Mouse (Mus musculus) gastrocnemius, postnatal 25 days (tissue): ENCODE measurements around the gene 9230104L09Rik. TPM values are rescaled to one million over a fixed set of nuclear protein-coding genes. Genes with fewer than 3 reads are reported as not detected.

Source experiments
- DNase-seq: peaks from one replicate; pipeline ENCODE4 v3.0.0; 2022
- long read RNA-seq, 2 experiments: library from polyadenylated mRNA; stranded (forward); transcript quantifications; one replicate each; pipeline ENCODE4 v2.0.0; 2021
- total RNA-seq, 2 experiments: library from RNA; stranded (reverse); gene quantifications; 1 replicate in 1 of 2; 2 replicates in 1 of 2; pipeline ENCODE4 v1.2.3; 2021

9230104L09Rik gene
- 1 to 10 TPM; 1.3 to 1.4 TPM for total RNA-seq
- long read RNA-seq, experiment 1, partial matches to known transcripts, result 0 of 2 reads
- long read RNA-seq, experiment 1, other reads (novel, unspliced or antisense), result 2 of 2 reads
- long read RNA-seq, experiment 2, partial matches to known transcripts, result 0 of 1 reads
- long read RNA-seq, experiment 2, other reads (novel, unspliced or antisense), result 1 of 1 reads

DNA sequence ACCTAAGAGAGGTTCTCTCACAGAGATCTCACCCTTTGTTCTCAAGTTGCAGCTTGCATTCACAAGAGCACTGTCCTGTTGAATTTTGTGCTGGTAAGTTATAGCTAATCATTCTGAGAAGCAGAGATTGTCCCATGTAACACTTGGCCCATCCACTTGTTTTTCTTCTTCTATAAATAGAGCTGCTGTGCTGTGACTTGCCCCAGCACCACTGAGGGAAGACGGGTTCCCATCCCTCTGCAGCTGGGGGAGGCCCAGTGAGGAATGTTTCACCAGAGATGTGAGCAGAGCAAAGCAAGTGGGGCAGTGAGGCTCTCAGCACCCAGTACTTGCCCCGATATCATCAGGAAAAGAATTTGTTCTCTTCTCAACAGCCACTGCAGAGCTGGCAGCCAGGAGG, at the start of gene 9230104L09Rik:
Gene 9230104L09Rik, minus strand, starts transcription at position 73 of the 400 bp plus-strand sequence.
- DNase-seq, result peak; percentile 32

- DNase-seq, result peak; percentile 49
These were observed 37.4 kb upstream of the 9230104L09Rik start for GRCm38 (mm10) chr2:148902286-148902685.

- no peak for DNase-seq
These were observed 35.5 kb upstream of the 9230104L09Rik start for GRCm38 (mm10) chr2:148900305-148900704.

- DNase-seq, result no peak
These were observed 31.4 kb upstream of the 9230104L09Rik start for GRCm38 (mm10) chr2:148896219-148896618.

DNA sequence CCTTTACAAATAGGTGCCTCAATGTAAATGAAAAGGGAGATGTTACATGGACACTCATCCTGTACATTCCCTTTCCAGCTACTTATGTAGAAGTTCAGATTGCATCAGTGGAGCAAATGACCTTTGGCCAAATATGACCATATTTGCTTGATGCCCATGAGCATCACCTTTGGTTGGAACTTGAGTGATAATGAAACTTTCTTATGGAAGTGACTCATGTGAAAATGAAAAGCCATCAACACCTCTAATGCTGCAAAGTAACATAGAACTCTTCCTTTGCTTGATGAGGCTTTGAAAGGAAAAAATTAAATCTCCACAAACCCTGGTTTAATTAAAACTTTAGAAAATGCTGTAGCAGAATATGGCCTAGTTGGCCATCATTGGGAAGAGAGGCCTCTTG, 28.3 kb upstream of the 9230104L09Rik start:
- no peak for DNase-seq

DNA sequence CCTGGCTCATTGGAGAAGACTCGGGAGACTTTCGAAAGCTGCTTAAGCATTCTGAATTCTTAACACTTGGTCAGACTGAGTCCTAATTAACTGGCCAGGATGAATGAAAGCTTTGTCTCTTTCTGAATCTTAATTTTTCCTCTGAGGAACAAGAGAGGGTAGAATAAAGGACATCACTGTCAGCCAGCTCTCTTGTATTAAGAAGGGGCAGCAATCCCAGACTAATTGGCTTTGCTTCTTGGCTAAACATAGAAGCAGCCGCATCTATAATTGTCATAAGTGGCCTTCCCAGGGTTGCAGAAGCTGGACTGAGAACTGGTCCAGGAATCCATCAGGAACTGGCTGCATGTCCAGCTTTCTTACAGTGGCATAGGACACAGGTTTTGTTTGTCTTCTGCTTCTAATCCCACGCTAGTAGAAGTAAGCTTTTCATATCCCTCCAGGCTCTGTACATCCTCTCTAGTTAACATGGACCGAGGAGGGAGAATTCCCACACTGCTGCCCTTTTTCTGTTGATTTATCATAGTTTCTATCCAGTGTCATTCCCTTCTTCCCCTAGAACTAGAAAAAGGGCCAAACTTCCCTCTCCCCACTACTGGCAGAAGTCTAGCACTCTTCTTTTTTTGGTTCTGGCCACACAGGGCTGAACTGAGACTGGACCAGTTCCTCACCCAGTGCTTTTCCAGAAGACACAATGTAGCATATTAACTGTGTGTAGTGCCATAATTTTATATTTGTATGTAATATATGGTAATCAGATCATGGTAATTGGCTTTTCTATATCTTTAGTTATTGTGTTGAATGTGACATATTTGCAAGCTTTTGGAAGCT, 25.4 kb upstream of the 9230104L09Rik start:
- peak; percentile 22 for DNase-seq

DNA sequence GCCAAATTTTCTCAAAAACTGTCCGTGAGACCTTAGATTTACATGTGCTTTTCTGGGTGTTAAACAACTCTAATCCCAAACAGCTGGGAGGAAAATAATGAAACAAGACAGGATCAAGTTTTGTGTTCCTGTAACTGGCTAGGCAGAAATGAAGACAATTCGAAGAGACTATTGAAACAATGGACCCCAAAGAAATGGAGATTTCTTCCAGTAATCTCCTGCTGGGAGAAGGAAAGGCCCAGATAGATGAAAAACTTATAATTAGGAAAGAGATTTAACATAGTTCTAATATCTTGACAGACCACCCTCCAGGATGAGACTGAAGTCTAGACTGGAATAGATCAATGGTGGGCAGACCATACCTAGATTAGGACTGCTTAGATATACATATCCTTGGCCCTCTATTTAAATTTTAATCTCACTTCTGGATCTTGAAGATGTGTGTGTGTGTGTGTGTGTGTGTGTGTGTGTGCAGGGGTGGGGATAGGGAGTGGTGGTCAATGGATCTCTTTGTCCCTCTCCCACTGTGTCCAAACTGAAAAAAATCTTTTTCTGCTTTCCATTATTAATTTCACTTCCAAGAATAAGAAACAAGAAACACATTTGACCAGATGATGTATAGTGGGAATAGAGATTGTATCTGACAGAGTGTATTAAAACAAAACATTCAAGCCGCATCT, 24.6 kb upstream of the 9230104L09Rik start:
- DNase-seq, result no peak

DNA sequence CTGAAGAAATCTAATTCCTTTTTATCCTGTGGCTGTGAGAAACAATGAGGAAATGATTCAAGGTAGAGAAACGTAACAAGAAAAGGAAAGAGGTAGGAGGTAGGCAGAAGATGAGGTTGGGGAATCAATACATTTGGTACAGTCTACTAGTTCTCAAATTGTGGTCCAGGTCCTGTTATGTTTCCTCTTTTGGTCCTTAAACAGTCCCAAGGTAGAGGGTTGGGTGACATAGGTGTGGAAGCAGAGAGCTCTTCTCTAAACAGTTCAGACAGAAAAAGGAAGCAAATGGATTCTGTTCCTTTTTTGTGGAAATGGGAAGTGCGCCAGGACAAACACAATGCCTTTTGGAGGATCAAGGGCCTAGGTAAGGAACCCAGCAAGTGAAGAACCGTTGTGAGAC, 24.0 kb upstream of the 9230104L09Rik start:
- no peak for DNase-seq

DNA sequence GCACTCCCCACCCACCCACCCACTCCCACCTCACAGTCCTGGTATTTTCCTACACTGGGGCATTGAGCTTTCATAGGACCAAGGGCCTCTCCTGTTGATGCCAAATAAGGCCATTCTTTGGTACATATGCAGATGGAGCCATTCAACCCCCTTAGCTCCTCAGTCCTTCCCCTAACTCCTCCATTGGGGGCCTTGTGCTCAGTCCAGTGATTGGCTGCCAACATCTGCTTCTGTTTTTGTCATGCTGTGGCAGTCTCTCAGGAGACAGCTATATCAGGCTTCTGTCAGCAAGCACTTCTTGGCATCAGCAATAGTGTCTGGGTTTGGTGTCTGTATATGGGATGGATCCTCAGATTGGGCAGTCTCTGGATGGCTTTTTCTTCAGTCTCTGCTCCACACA, 19.9 kb upstream of the 9230104L09Rik start:
- no peak for DNase-seq

- peak; percentile 60 for DNase-seq
These were observed 14.4 kb upstream of the 9230104L09Rik start for GRCm38 (mm10) chr2:148879199-148879598.

DNA sequence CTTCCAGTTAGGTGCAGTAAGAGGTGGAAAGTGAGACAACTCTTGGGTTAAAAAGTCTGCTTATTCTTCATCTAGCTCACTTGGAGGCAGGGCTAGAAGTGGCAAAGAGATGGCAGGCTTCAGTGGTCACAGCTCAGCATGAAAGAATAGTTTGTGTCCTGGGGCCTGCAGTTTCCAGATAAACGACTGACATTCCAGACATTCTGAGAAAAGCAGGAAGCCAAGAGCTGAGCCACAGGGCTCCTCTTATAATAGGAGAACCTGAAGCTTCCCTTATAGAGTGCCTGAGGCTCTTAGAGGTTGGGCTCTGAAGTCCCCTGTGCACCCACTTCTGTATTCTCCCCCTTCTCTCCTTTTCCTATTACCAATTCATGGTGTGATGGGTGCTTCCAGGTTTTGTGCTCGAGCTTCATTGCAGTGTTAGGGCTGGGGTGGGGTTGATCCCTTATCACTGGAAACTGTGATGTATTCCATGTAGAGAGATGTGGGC, 13.8 kb upstream of the 9230104L09Rik start:
- no peak for DNase-seq

DNA sequence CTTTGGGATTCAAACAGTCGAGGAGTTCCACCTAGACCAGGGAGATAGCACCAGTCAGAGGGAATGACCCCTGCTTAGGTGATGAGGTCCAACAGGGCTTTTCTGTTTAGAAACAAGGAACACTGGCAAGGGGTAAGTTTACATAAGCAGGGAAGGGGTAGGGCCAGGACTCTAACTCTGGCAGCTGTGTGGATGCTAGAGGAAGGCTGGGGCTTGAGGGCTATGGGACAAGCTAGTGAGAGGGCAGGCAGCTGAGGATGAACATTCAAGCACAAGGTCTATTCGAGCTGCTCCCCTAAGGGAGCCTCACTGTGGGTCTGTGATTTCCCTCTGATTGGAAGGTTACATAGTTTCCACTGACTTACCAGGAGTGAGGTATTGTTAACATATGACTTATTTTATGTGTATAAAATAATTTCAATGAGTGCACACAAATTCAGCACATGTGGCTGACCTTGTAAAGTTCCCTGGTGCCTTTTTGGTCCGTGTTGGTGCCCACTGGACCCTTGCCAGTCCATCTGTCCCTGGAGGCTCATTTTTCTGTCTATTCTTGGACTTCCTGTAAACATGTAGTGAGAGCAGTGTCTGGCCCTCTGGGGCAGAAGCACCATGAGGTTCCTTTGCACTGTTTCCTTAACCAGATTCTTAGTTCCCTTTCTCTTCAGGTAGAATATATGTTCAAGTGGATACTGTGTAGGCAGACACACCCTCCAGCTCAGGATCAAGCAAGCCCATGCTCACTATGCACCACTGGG, 12.4 kb upstream of the 9230104L09Rik start:
- DNase-seq, result peak; percentile 62

- DNase-seq, result peak; percentile 97
These were observed 10.5 kb upstream of the 9230104L09Rik start, which contains the start of gene Cst3 for GRCm38 (mm10) chr2:148875335-148875811. Gene Cst3, minus strand, starts transcription at chr2:148875692.

DNA sequence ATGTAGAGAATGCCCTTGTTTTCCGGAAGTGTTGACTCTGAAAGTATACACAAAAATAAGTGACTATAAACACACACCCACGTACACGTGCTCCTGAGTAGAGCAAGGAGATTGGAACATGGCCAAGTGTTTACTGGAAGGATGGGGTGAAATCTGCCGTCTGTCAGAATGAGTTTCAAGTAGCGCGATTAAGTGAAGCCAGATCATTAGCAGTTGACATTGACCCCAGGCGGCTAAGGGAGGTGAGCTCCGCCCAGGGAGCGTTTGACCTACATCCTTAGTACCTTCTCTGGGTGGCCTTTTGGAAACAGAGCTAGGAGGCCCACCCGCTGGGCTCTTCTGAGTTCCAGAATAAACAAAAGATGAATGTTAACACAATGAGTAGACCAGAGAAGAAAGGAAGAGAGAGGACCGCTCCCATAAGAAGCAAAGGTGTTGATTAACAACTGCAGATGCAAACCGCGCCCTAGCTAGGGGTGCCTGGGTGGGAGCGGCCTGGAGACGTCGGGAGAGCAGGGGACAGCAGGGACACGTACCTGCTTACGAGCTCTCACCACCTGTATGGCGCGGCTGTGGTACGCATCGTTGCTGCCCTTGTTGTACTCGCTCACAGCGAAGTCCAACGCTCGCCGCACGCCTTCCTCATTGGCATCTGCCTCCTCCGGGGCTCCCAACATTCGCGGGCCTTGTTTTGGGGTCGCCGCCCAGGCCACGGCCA, 9.9 kb upstream of the 9230104L09Rik start:
- DNase-seq, result no peak

- no peak for DNase-seq
These were observed 9.4 kb upstream of the 9230104L09Rik start for GRCm38 (mm10) chr2:148874224-148874616.

DNA sequence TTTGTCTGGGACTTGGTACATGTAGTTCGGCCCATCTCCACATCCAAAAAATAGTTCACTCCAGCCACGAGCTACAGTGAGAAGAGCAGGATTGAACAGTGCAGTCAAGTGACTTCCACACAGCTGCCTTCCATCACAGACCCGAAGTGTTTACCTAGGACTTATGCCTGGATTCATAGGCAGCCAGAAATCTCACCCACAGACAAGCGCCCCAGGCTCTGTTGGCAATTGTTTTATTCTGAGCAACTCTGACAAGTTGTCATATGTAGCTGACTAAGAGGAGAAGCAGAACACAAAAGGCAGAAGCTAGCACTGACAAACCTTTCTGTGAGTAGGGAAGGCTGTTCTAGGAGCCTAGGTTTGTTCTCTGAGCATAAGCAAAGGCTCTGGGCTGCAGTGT, 8.0 kb upstream of the 9230104L09Rik start:
- DNase-seq, result no peak

- no peak for DNase-seq
These were observed 5.7 kb upstream of the 9230104L09Rik start for GRCm38 (mm10) chr2:148870526-148870925.

DNA sequence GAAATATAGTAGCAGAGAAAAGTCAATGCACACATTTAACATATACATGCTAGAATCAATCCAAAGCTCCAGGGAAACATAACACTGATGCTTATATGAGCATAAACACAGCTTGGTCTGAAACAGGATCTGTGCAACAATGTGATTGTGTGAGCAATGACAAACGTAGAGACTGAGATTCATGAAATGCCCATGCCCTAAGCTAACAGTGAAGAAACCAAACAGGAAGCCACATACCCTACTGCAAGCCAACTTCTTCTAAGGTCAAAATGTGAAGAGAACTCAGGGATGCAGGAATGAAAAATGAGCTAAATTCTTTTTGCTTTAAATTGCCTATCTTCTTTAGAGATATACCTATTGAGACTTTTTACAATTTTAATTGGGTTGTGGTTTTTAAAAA, 4.1 kb upstream of the 9230104L09Rik start:
- no peak for DNase-seq

DNA sequence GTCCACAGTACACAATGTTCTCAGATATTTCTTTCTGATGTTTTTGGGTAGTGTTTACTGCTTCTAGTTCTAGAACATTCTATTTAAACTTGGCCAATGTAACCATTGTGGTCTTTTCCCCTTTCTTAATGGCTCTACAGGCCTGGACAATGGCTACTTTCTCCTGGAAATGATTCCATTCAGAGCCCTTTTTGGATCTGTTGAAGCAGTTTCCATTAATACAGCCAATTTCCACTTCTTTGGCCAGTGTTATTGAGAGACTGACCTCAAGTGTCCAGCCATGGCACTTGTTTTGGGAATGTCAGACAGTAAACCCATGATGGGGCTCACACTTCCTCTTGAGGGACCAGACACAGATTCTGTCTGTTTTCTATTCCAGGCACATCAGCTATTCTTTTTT, 3.1 kb downstream of the 9230104L09Rik start:
- no peak for DNase-seq

DNA sequence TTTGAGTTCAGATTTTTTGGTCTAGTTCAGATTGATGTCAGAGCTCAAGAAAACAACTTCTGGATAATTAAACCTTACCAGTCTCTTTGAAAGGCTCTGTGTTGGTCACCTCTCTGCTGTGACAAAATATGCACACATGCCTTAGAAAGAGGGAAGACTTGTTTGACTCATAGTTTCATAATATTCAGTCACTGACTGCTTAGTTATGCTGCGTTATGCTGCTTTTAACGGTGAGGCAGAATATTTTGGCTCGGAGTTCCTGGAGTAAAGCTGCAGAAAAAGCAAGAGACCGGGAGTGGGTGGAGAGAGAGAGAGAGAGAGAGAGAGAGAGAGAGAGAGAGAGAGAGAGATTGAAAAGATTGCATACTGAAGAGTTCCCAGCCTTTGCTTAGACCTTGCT, 3.8 kb downstream of the 9230104L09Rik start:
- no peak for DNase-seq

DNA sequence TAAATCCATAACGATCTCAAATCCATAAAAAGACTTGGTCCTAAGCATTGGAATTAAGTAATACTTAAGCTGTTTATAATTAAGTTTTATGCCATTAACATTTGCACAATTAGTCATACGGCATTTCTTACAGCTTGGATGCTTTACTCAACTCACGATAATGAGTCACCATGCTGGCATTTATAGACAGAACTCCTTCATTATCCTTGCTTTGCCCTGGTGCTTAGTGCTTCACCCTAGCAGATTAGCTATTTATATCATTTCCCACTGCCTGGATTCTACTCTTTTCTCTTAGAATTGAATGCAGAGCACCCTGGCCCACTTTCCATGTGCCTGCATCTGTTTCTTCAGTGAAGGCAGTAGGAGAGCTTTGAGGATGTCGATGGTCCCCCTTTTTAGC, 7.3 kb downstream of the 9230104L09Rik start:
- no peak for DNase-seq
